Mouse (Mus musculus): ENCODE results near the gene Gyg. TPM values are rescaled to one million over a fixed set of nuclear protein-coding genes. Genes with fewer than 3 reads are reported as not detected.

The Gyg gene
- polyA plus RNA-seq, 1 experiment from 2014 or later, result 39.0 TPM

GRCm38 (mm10) chr3:20144401-20144800 lies 10.7 kb downstream of the Gyg start:
- Histone ChIP-seq H3K9me3 (replicated peaks) (no peaks in the 10 kb centered on the region), H3K4me3 (replicated peaks) (no peak overlapping the region), H3K9ac (no peak overlapping the region), H3K4me2 (no peak overlapping the region), H3K27ac (no peak overlapping the region), H3K27me3 (no peaks in the 10 kb centered on the region), H3K36me3 (peaks cover 17% of the 10 kb centered on the region), H3K4me1 (no peaks in the 10 kb centered on the region)
- ATAC-seq (replicated peaks; ENCODE audit: low FRiP score), result no peak
- WGBS, result 39% methylated on average over 2 of the region's 2 CpGs

- H3K36me3 ChIP-seq, result peaks cover 10% of the 10 kb centered on the region
- H3K4me3 ChIP-seq (replicated peaks), result no peak overlapping the region
- no peaks in the 10 kb centered on the region for H3K4me1 ChIP-seq
- H3K4me2 ChIP-seq, result no peak overlapping the region
- ATAC-seq (replicated peaks; ENCODE audit: low FRiP score), result no peak
- H3K27ac ChIP-seq, result no peak overlapping the region
- H3K27me3 ChIP-seq, result no peaks in the 10 kb centered on the region
- 92% methylated on average over 3 of the region's 3 CpGs for WGBS
- no peaks in the 10 kb centered on the region for H3K9me3 ChIP-seq (replicated peaks)
- H3K9ac ChIP-seq, result no peak overlapping the region
Observed at GRCm38 (mm10) chr3:20143726-20144125, 11.4 kb downstream of the Gyg start.

GRCm38 (mm10) chr3:20142576-20142975 lies 12.5 kb downstream of the Gyg start:
- Histone ChIP-seq H3K9me3 (replicated peaks) (no peaks in the 10 kb centered on the region), H3K27ac (no peak overlapping the region), H3K4me3 (replicated peaks) (no peak overlapping the region), H3K27me3 (no peaks in the 10 kb centered on the region), H3K4me1 (no peaks in the 10 kb centered on the region), H3K9ac (no peak overlapping the region), H3K4me2 (no peak overlapping the region), H3K36me3 (peaks cover 13% of the 10 kb centered on the region)
- ATAC-seq (replicated peaks; ENCODE audit: low FRiP score), result no peak
- 56% methylated on average over 3 of the region's 3 CpGs for WGBS

- ATAC-seq (replicated peaks; ENCODE audit: low FRiP score), result no peak
Observed at GRCm38 (mm10) chr3:20142101-20142500, 13.0 kb downstream of the Gyg start.

GRCm38 (mm10) chr3:20141679-20142078 lies 13.4 kb downstream of the Gyg start:
- H3K4me3 ChIP-seq (replicated peaks), result no peak overlapping the region
- no peaks in the 10 kb centered on the region for H3K4me1 ChIP-seq
- peaks cover 13% of the 10 kb centered on the region for H3K36me3 ChIP-seq
- no peaks in the 10 kb centered on the region for H3K27me3 ChIP-seq
- H3K9ac ChIP-seq, result no peak overlapping the region
- peak; percentile 36; the same call in 1 of the 2 replicates for ATAC-seq (replicated peaks; ENCODE audit: low FRiP score)
- 53% methylated on average over 1 of the region's 1 CpGs for WGBS
- no peak overlapping the region for H3K4me2 ChIP-seq
- no peak overlapping the region for H3K27ac ChIP-seq
- no peaks in the 10 kb centered on the region for H3K9me3 ChIP-seq (replicated peaks)

More at GRCm38 (mm10) chr3:20142101-20142500, 13.0 kb downstream of the Gyg start:
- Histone ChIP-seq H3K4me3 (replicated peaks) (no peak overlapping the region), H3K4me1 (no peaks in the 10 kb centered on the region), H3K36me3 (peaks cover 13% of the 10 kb centered on the region), H3K9me3 (replicated peaks) (no peaks in the 10 kb centered on the region), H3K27me3 (no peaks in the 10 kb centered on the region), H3K4me2 (no peak overlapping the region), H3K9ac (no peak overlapping the region), H3K27ac (no peak overlapping the region)
- WGBS, result 85% methylated on average over 2 of the region's 2 CpGs

GRCm38 (mm10) chr3:20141240-20141639 lies 13.9 kb downstream of the Gyg start:
- no peak overlapping the region for H3K27ac ChIP-seq
- H3K4me2 ChIP-seq, result no peak overlapping the region
- H3K9me3 ChIP-seq (replicated peaks), result no peaks in the 10 kb centered on the region
- no peaks in the 10 kb centered on the region for H3K4me1 ChIP-seq
- no peak overlapping the region for H3K4me3 ChIP-seq (replicated peaks)
- no peak overlapping the region for H3K9ac ChIP-seq
- H3K27me3 ChIP-seq, result no peaks in the 10 kb centered on the region
- peaks cover 13% of the 10 kb centered on the region for H3K36me3 ChIP-seq
- no peak for ATAC-seq (replicated peaks; ENCODE audit: low FRiP score)

- Histone ChIP-seq H3K4me3 (replicated peaks) (no peak overlapping the region), H3K4me1 (no peaks in the 10 kb centered on the region), H3K9ac (no peak overlapping the region), H3K27me3 (no peaks in the 10 kb centered on the region), H3K36me3 (peaks cover 8% of the 10 kb centered on the region; the same call in 1 of the 2 replicates), H3K27ac (no peak overlapping the region), H3K4me2 (no peak overlapping the region), H3K9me3 (replicated peaks) (no peaks in the 10 kb centered on the region)
- ATAC-seq (replicated peaks; ENCODE audit: low FRiP score), result no peak
- WGBS, result 79% methylated on average over 9 of the region's 9 CpGs
Observed at GRCm38 (mm10) chr3:20136868-20137581, 18.1 kb downstream of the Gyg start.

GRCm38 (mm10) chr3:20134545-20134944 lies 20.6 kb downstream of the Gyg start:
- H3K4me2 ChIP-seq, result no peak overlapping the region
- H3K27me3 ChIP-seq, result no peaks in the 10 kb centered on the region
- 50% methylated on average over 3 of the region's 3 CpGs for WGBS
- H3K4me1 ChIP-seq, result no peaks in the 10 kb centered on the region
- no peak overlapping the region for H3K4me3 ChIP-seq (replicated peaks)
- H3K9me3 ChIP-seq (replicated peaks), result no peaks in the 10 kb centered on the region
- peak; percentile 77 for ATAC-seq (replicated peaks; ENCODE audit: low FRiP score)
- peaks cover 8% of the 10 kb centered on the region; the same call in 1 of the 2 replicates for H3K36me3 ChIP-seq
- no peak overlapping the region for H3K9ac ChIP-seq
- no peak overlapping the region for H3K27ac ChIP-seq

GRCm38 (mm10) chr3:20133745-20134144 lies 21.4 kb downstream of the Gyg start:
- no peak overlapping the region for H3K27ac ChIP-seq
- H3K9me3 ChIP-seq (replicated peaks), result no peaks in the 10 kb centered on the region
- peaks cover 8% of the 10 kb centered on the region; the same call in 1 of the 2 replicates for H3K36me3 ChIP-seq
- no peak for ATAC-seq (replicated peaks; ENCODE audit: low FRiP score)
- H3K9ac ChIP-seq, result no peak overlapping the region
- no peaks in the 10 kb centered on the region for H3K4me1 ChIP-seq
- no peak overlapping the region for H3K4me2 ChIP-seq
- no peak overlapping the region for H3K4me3 ChIP-seq (replicated peaks)
- H3K27me3 ChIP-seq, result no peaks in the 10 kb centered on the region
- 73% methylated on average over 1 of the region's 1 CpGs for WGBS

GRCm38 (mm10) chr3:20132731-20133130 lies 22.4 kb downstream of the Gyg start:
- Histone ChIP-seq H3K27ac (no peak overlapping the region), H3K9me3 (replicated peaks) (no peaks in the 10 kb centered on the region), H3K4me3 (replicated peaks) (no peak overlapping the region), H3K4me1 (no peaks in the 10 kb centered on the region), H3K4me2 (no peak overlapping the region), H3K36me3 (peaks cover 6% of the 10 kb centered on the region; the same call in 1 of the 2 replicates), H3K27me3 (no peaks in the 10 kb centered on the region), H3K9ac (no peak overlapping the region)
- ATAC-seq (replicated peaks; ENCODE audit: low FRiP score), result no peak
- 72% methylated on average over 1 of the region's 1 CpGs for WGBS

GRCm38 (mm10) chr3:20131350-20131720 lies 23.8 kb downstream of the Gyg start:
- no peak for ATAC-seq (replicated peaks; ENCODE audit: low FRiP score)
- Histone ChIP-seq H3K4me1 (no peaks in the 10 kb centered on the region), H3K4me2 (no peak overlapping the region), H3K9ac (no peak overlapping the region), H3K4me3 (replicated peaks) (no peak overlapping the region), H3K9me3 (replicated peaks) (no peaks in the 10 kb centered on the region), H3K36me3 (0 out of 2 replicates have a peak, but pooled peaks cover 4% of the 10 kb centered on the region), H3K27ac (no peak overlapping the region), H3K27me3 (no peaks in the 10 kb centered on the region)
- 80% methylated on average over 2 of the region's 2 CpGs for WGBS

GRCm38 (mm10) chr3:20130456-20131349 lies 24.4 kb downstream of the Gyg start:
- ATAC-seq (replicated peaks; ENCODE audit: low FRiP score), result no peak; the same call in 1 of the 2 replicates
- H3K4me2 ChIP-seq, result no peak overlapping the region
- no peaks in the 10 kb centered on the region for H3K9me3 ChIP-seq (replicated peaks)
- no peak overlapping the region for H3K27ac ChIP-seq
- H3K27me3 ChIP-seq, result no peaks in the 10 kb centered on the region
- no peaks in the 10 kb centered on the region for H3K36me3 ChIP-seq
- no peak overlapping the region for H3K4me3 ChIP-seq (replicated peaks)
- no peak overlapping the region for H3K9ac ChIP-seq
- no peaks in the 10 kb centered on the region for H3K4me1 ChIP-seq
- 86% methylated on average over 8 of the region's 8 CpGs for WGBS

Data from kidney, embryonic 15.5 days (tissue).